ENCODE assay signal across 9 mouse cellular contexts in genomic region chr6:28828593-28828992, GRCm38 (mm10). TPM values are rescaled to one million over a fixed set of nuclear protein-coding genes. Genes with fewer than 3 reads are reported as not detected.
A peak's percentile ranks its signal among the peaks of the same experiment; 100 is the strongest.
DNase-seq lines count a peak whose midpoint lies in the region; ATAC-seq and TF ChIP-seq lines count a peak whose summit lies in the region.
"Had no signal": no experiment of that assay in that cellular context is flagged by ENCODE, and none has a peak within 500 bp of the region (broad histone marks: within the 10 kb centered on the region; RNA-seq: fewer than 3 reads in every experiment).

No protein-coding gene starts in this region.

- H3K36me3 ChIP-seq in forebrain, embryonic 15.5 days, result peaks cover 9% of the 10 kb centered on the region; the same call in 1 of the 2 replicates

- H3K9ac ChIP-seq in forebrain, embryonic 15.5 days (replicated peaks), result peak overlapping the region; percentile 30
- H3K9ac ChIP-seq: limb, embryonic 13.5 days had no signal

- 8% methylated on average over 6 of the region's 6 CpGs for WGBS in forebrain, embryonic 15.5 days

- no peaks in the 10 kb centered on the region for H3K27me3 ChIP-seq in forebrain, embryonic 15.5 days

- no peak; the same call in 1 of the 2 replicates for TF ChIP-seq CTCF in left cerebral cortex, adult 2 months (IDR thresholded peaks at IDR 0.05)

- H3K4me2 ChIP-seq in forebrain, embryonic 15.5 days (replicated peaks), result peak overlapping the region; percentile 98
- H3K4me2 ChIP-seq: limb, embryonic 13.5 days had no signal

- H3K27ac ChIP-seq in left cerebral cortex, adult 2 months, result peak overlapping the region; percentile 77
- peak overlapping the region; percentile 39; the same call in 1 of the 2 replicates for H3K27ac ChIP-seq in forebrain, embryonic 15.5 days (replicated peaks)
- H3K27ac ChIP-seq: limb, embryonic 13.5 days had no signal

- no peaks in the 10 kb centered on the region for H3K9me3 ChIP-seq in forebrain, embryonic 15.5 days
- H3K9me3 ChIP-seq: limb, embryonic 13.5 days had no signal

- no peak for ATAC-seq in forebrain, embryonic 15.5 days (replicated peaks)
- no peak for ATAC-seq in megakaryocyte, adult 5-6 weeks (ENCODE audit: poor library complexity, severe bottlenecking)

- peak; percentile 73 to 75 for DNase-seq in left cerebral cortex, adult 2 months (ENCODE audit: extremely low spot score in 1 of 2, low spot score in 2 of 2)
- no peak for DNase-seq in left cerebral cortex, adult 11 months (ENCODE audit: low spot score)
- peak; percentile 62 to 91 for DNase-seq in left cerebral cortex, postnatal 25 days (ENCODE audit: low spot score in 2 of 2)
- peak; percentile 53 for DNase-seq in right cerebral cortex, postnatal 4 days
- DNase-seq in kidney, postnatal 14 days, result no peak
- no peak for DNase-seq in thymus, postnatal 25 days

- H3K4me3 ChIP-seq in left cerebral cortex, adult 2 months, result peak overlapping the region; percentile 95
- H3K4me3 ChIP-seq in forebrain, embryonic 15.5 days, result peak overlapping the region; percentile 41
- H3K4me3 ChIP-seq: limb, embryonic 13.5 days had no signal

- peaks cover 81% of the 10 kb centered on the region for H3K4me1 ChIP-seq in forebrain, embryonic 15.5 days

- intact Hi-C loops in left cerebral cortex, adult 2 months (cut with DNase I), result no loop called here
- intact Hi-C loops in left cerebral cortex, postnatal 25 days (cut with DNase I), result loop anchor here (2.0 kb wide), 1 partner anchor 296 kb away; no protein-coding TSS in a partner anchor

RNA-seq across cellular contexts. Expression of gene Lrrc4, which starts 3.0 kb away (rescaled TPM):
- total RNA-seq in left cerebral cortex, adult 2 months (2021), result 100 to 1,000 TPM; 105 to 111 TPM
- polyA plus RNA-seq in forebrain, embryonic 15.5 days (2015; fragmentation: Nextera tagmentation; extraction: Ambion mirVana), result 6.4 and 6.5 TPM in 2 replicates
- 100 to 1,000 TPM in 1 of 2 experiments, 10 to 100 TPM in 1; 94.7 to 103 TPM for total RNA-seq in left cerebral cortex, postnatal 25 days (2021)
- total RNA-seq in megakaryocyte, adult 5-6 weeks (2015), result not detected in 2 replicates
- total RNA-seq in megakaryocyte, adult 5-6 weeks (2017), result 0.07 TPM in 1 of 2 replicates, not detected in the other

Comparison
In these comparisons a context has a peak if more than half of its experiments do, and no peak if none do; other contexts are left out.
1. DNase-seq: peak in left cerebral cortex, adult 2 months (2 of 2), left cerebral cortex, postnatal 25 days (2 of 2) and right cerebral cortex, postnatal 4 days (single experiment); none in left cerebral cortex, adult 11 months (single experiment), kidney, postnatal 14 days (single experiment) and thymus, postnatal 25 days (single experiment).
2. RNA of gene Lrrc4, which starts 3.0 kb away (total RNA-seq): 105 to 111 TPM in left cerebral cortex, adult 2 months and 94.7 to 103 TPM in left cerebral cortex, postnatal 25 days; 0.07 TPM in megakaryocyte, adult 5-6 weeks; every median in the first group is over 10 times any median in the second.